Mouse (Mus musculus) right cerebral cortex, adult 18-20 months (tissue): Measurements from ENCODE around the gene Tex36.

Experiments
- DNase-seq: peaks from one replicate; pipeline ENCODE4 v3.0.0; 2022; ENCODE audit warnings: mixed read lengths

The Tex36 gene

GRCm38 (mm10) chr7:133583216-133583615, 18.7 kb downstream of the Tex36 start:
- DNase-seq, result no peak

GRCm38 (mm10) chr7:133580296-133580640, 21.7 kb downstream of the Tex36 start:
- peak; percentile 25 for DNase-seq

- peak; percentile 17 for DNase-seq
These were observed 22.3 kb downstream of the Tex36 start for GRCm38 (mm10) chr7:133579491-133580295.

GRCm38 (mm10) chr7:133576825-133577224, 25.1 kb downstream of the Tex36 start:
- no peak for DNase-seq

GRCm38 (mm10) chr7:133576281-133576680, 25.7 kb downstream of the Tex36 start:
- DNase-seq, result no peak

- no peak for DNase-seq
These were observed 30.0 kb downstream of the Tex36 start for GRCm38 (mm10) chr7:133571927-133572326.

GRCm38 (mm10) chr7:133569194-133569880, 32.6 kb downstream of the Tex36 start:
- DNase-seq, result no peak

- DNase-seq, result no peak
These were observed 37.4 kb downstream of the Tex36 start for GRCm38 (mm10) chr7:133564600-133564999.

- DNase-seq, result no peak
These were observed 38.7 kb downstream of the Tex36 start for GRCm38 (mm10) chr7:133563175-133563824.

GRCm38 (mm10) chr7:133555786-133556492, 46.0 kb downstream of the Tex36 start:
- no peak for DNase-seq

- DNase-seq, result no peak
These were observed 49.5 kb downstream of the Tex36 start for GRCm38 (mm10) chr7:133552306-133552991.

- no peak for DNase-seq
These were observed 51.0 kb downstream of the Tex36 start for GRCm38 (mm10) chr7:133551000-133551399.

- DNase-seq, result no peak
These were observed 53.5 kb downstream of the Tex36 start for GRCm38 (mm10) chr7:133548434-133548833.

- DNase-seq, result no peak
These were observed 56.3 kb downstream of the Tex36 start for GRCm38 (mm10) chr7:133545631-133546030.

GRCm38 (mm10) chr7:133544966-133545365, 57.0 kb downstream of the Tex36 start:
- DNase-seq, result no peak

- no peak for DNase-seq
These were observed 58.8 kb downstream of the Tex36 start for GRCm38 (mm10) chr7:133543131-133543530.

GRCm38 (mm10) chr7:133537366-133537765, 64.6 kb downstream of the Tex36 start:
- no peak for DNase-seq
